Mouse (Mus musculus) heart, adult 2 months (tissue): Measurements from ENCODE around the gene Necap2.

Experiments used
- CTCF ChIP-seq: fragments of 200-600 bp; IDR thresholded peaks from 2 replicates; pipeline ENCODE4 v1.8.1; 2022; ENCODE audit warnings: antibody characterized with exemption, mild to moderate bottlenecking, moderate library complexity
- EP300 ChIP-seq: fragments of 200-500 bp; IDR thresholded peaks from 2 replicates; pipeline ENCODE4 v1.6.1; 2011; ENCODE audit warnings: low read depth, low read length, control low read depth; ENCODE audit not compliant: insufficient read depth
- POLR2A ChIP-seq: fragments of 200-500 bp; IDR thresholded peaks from 2 replicates; pipeline ENCODE4 v1.6.1; 2011; ENCODE audit warnings: mild to moderate bottlenecking, low read depth, low read length, control low read depth; ENCODE audit not compliant: insufficient read depth

DNA sequence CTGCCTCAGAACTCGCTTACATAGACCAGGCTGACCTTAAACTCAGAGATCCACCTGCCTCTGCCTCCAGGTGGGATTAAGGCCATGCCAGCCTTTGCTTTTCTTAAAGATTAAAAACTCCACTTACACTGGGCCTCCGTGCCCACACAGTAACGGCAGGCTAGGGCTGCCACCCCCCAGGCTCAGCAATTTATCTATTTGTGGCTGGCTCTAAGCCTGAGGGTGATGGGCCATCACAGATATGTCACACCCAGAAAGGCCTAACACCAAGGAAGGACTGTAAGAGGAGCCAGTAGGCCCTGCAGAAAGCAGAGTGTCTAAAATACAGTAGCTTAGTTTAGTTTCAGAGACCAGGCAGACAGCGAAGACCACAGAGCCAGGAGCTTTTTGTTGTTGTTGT, 4.0 kb downstream of the Necap2 start:
- TF ChIP-seq CTCF (no peak), EP300 (no peak), POLR2A (no peak)
